Mouse (Mus musculus) lung, embryonic 14.5 days (tissue): ENCODE measurements at regions not wholly inside any gene's neighbourhood (a gene's known extent, or its start where the extent isn't known, plus 50 kb on each side); places are given as distances from the start of the nearest gene placed in this dataset.

Experiments used
- ATAC-seq: fragments of 200-750 bp; cut with Nextera tagmentation; 2 replicates; pipeline ENCODE4 v1.8.0; 2017; ENCODE audit warnings: mild to moderate bottlenecking, moderate TSS enrichment, moderate library complexity; ENCODE audit not compliant: insufficient read depth
- DNase-seq: peaks from one replicate; pipeline ENCODE4 v3.0.0-alpha.2; 2015
- H3K27ac ChIP-seq: fragments of 300-500 bp; sonication (generic); 2 replicates; pipeline ENCODE4 v1.5.1; 2014; ENCODE audit warnings: low read depth, mild to moderate bottlenecking, moderate library complexity
- H3K27me3 ChIP-seq: fragments of 300-500 bp; sonication (generic); 2 replicates; pipeline ENCODE4 v1.6.1; 2014; ENCODE audit warnings: low read length, control low read depth; ENCODE audit not compliant: insufficient read depth
- H3K36me3 ChIP-seq: fragments of 300-500 bp; sonication (generic); 2 replicates; pipeline ENCODE4 v1.6.1; 2014; ENCODE audit warnings: control low read depth; ENCODE audit not compliant: insufficient read depth
- H3K4me1 ChIP-seq: fragments of 300-500 bp; sonication (generic); 2 replicates; pipeline ENCODE4 v1.6.1; 2014; ENCODE audit warnings: antibody characterized with exemption, control low read depth; ENCODE audit not compliant: insufficient read depth
- H3K4me2 ChIP-seq: fragments of 300-500 bp; sonication (generic); 2 replicates; pipeline ENCODE4 v1.6.1; 2014; ENCODE audit warnings: mild to moderate bottlenecking
- H3K4me3 ChIP-seq: fragments of 300-500 bp; sonication (generic); 2 replicates; pipeline ENCODE4 v1.5.1; 2014; ENCODE audit warnings: low read depth, low read length
- H3K9ac ChIP-seq: fragments of 300-500 bp; sonication (generic); 2 replicates; pipeline ENCODE4 v1.6.1; 2014
- H3K9me3 ChIP-seq: fragments of 300-500 bp; sonication (generic); 2 replicates; pipeline ENCODE4 v1.6.1; 2016; ENCODE audit warnings: low read depth, low read length, control low read depth
- CTCF ChIP-seq: IDR thresholded peaks from 2 replicates; pipeline ENCODE4 v1.5.1; 2016; ENCODE audit warnings: antibody characterized with exemption, low read depth
- WGBS: fragments of 180-500 bp; shearing (Covaris S2); extraction: QIAGEN DNeasy Blood & Tissue Kit; methylation state at CpG from one replicate; pipeline ENCODE4 v1.1.7; 2014; 5-methylcytosine and 5-hydroxymethylcytosine counted together

GRCm38 (mm10) chr13:71239782-71240181, 398.2 kb upstream of the Adamts16 start:
- no peaks in the 10 kb centered on the region for H3K36me3 ChIP-seq
- DNase-seq (no peak), ATAC-seq (no peak)
- no peak overlapping the region for H3K4me3 ChIP-seq
- 78% methylated on average over 4 of the region's 4 CpGs for WGBS
- no peak for TF ChIP-seq CTCF
- no peak overlapping the region for H3K4me2 ChIP-seq
- no peak overlapping the region for H3K9ac ChIP-seq
- H3K9me3 ChIP-seq, result no peaks in the 10 kb centered on the region
- no peak overlapping the region for H3K27ac ChIP-seq
- no peaks in the 10 kb centered on the region for H3K27me3 ChIP-seq
- H3K4me1 ChIP-seq, result no peaks in the 10 kb centered on the region

GRCm38 (mm10) chr13:71235338-71235737, 393.7 kb upstream of the Adamts16 start:
- no peak for ATAC-seq
- Histone ChIP-seq H3K4me3 (no peak overlapping the region), H3K4me2 (no peak overlapping the region), H3K27ac (no peak overlapping the region), H3K27me3 (no peaks in the 10 kb centered on the region), H3K4me1 (no peaks in the 10 kb centered on the region), H3K9me3 (no peaks in the 10 kb centered on the region), H3K9ac (no peak overlapping the region), H3K36me3 (no peaks in the 10 kb centered on the region)
- no peak for DNase-seq
- no peak for TF ChIP-seq CTCF
- 83% methylated on average over 4 of the region's 4 CpGs for whole genome bisulfite sequencing

GRCm38 (mm10) chr13:71231182-71231581, 389.6 kb upstream of the Adamts16 start:
- Histone ChIP-seq H3K4me2 (no peak overlapping the region), H3K4me3 (no peak overlapping the region), H3K4me1 (no peaks in the 10 kb centered on the region), H3K27ac (no peak overlapping the region), H3K9ac (no peak overlapping the region), H3K27me3 (no peaks in the 10 kb centered on the region), H3K36me3 (no peaks in the 10 kb centered on the region), H3K9me3 (no peaks in the 10 kb centered on the region)
- WGBS, result 55% methylated on average over 5 of the region's 5 CpGs
- ATAC-seq, result no peak
- TF ChIP-seq CTCF, result no peak
- DNase-seq, result no peak

GRCm38 (mm10) chr13:71214776-71215175, 373.2 kb upstream of the Adamts16 start:
- Histone ChIP-seq H3K4me1 (no peaks in the 10 kb centered on the region), H3K36me3 (no peaks in the 10 kb centered on the region), H3K4me2 (no peak overlapping the region), H3K27me3 (no peaks in the 10 kb centered on the region), H3K9me3 (no peaks in the 10 kb centered on the region), H3K4me3 (no peak overlapping the region), H3K9ac (no peak overlapping the region), H3K27ac (no peak overlapping the region)
- WGBS, result 47% methylated on average over 5 of the region's 5 CpGs
- TF ChIP-seq CTCF, result no peak
- ATAC-seq (no peak), DNase-seq (no peak)

- Histone ChIP-seq H3K9ac (no peak overlapping the region), H3K27ac (no peak overlapping the region), H3K4me3 (no peak overlapping the region), H3K4me2 (no peak overlapping the region), H3K27me3 (no peaks in the 10 kb centered on the region), H3K9me3 (no peaks in the 10 kb centered on the region), H3K36me3 (no peaks in the 10 kb centered on the region), H3K4me1 (no peaks in the 10 kb centered on the region)
- no peak for TF ChIP-seq CTCF
- DNase-seq (no peak), ATAC-seq (no peak)
- WGBS, result 64% methylated on average over 4 of the region's 4 CpGs
These were observed 369.8 kb upstream of the Adamts16 start for GRCm38 (mm10) chr13:71211363-71211762.

GRCm38 (mm10) chr13:71210658-71211251, 369.1 kb upstream of the Adamts16 start:
- H3K4me1 ChIP-seq, result no peaks in the 10 kb centered on the region
- no peak overlapping the region for H3K9ac ChIP-seq
- no peak overlapping the region for H3K4me2 ChIP-seq
- no peak for ATAC-seq
- H3K4me3 ChIP-seq, result no peak overlapping the region
- 49% methylated on average over 7 of the region's 7 CpGs for WGBS
- no peaks in the 10 kb centered on the region for H3K36me3 ChIP-seq
- no peak for TF ChIP-seq CTCF
- H3K27ac ChIP-seq, result no peak overlapping the region
- H3K27me3 ChIP-seq, result no peaks in the 10 kb centered on the region
- DNase-seq, result no peak
- H3K9me3 ChIP-seq, result no peaks in the 10 kb centered on the region

- H3K4me2 ChIP-seq, result no peak overlapping the region
- TF ChIP-seq CTCF, result no peak
- 13% methylated on average over 3 of the region's 3 CpGs for WGBS
- DNase-seq (no peak), ATAC-seq (no peak)
- H3K4me1 ChIP-seq, result no peaks in the 10 kb centered on the region
- no peak overlapping the region for H3K27ac ChIP-seq
- H3K9me3 ChIP-seq, result no peaks in the 10 kb centered on the region
- H3K36me3 ChIP-seq, result no peaks in the 10 kb centered on the region
- H3K4me3 ChIP-seq, result no peak overlapping the region
- no peaks in the 10 kb centered on the region for H3K27me3 ChIP-seq
- H3K9ac ChIP-seq, result no peak overlapping the region
These were observed 364.1 kb upstream of the Adamts16 start for GRCm38 (mm10) chr13:71205708-71206107.

GRCm38 (mm10) chr13:71200656-71201055, 359.0 kb upstream of the Adamts16 start:
- Histone ChIP-seq H3K36me3 (no peaks in the 10 kb centered on the region), H3K27ac (no peak overlapping the region), H3K9ac (no peak overlapping the region), H3K4me1 (no peaks in the 10 kb centered on the region), H3K4me3 (no peak overlapping the region), H3K9me3 (no peaks in the 10 kb centered on the region), H3K27me3 (no peaks in the 10 kb centered on the region), H3K4me2 (no peak overlapping the region)
- TF ChIP-seq CTCF, result no peak
- 43% methylated on average over 3 of the region's 3 CpGs for WGBS
- DNase-seq (no peak), ATAC-seq (no peak)
